Mouse (Mus musculus): ENCODE data around the gene Ror1.

DNA sequence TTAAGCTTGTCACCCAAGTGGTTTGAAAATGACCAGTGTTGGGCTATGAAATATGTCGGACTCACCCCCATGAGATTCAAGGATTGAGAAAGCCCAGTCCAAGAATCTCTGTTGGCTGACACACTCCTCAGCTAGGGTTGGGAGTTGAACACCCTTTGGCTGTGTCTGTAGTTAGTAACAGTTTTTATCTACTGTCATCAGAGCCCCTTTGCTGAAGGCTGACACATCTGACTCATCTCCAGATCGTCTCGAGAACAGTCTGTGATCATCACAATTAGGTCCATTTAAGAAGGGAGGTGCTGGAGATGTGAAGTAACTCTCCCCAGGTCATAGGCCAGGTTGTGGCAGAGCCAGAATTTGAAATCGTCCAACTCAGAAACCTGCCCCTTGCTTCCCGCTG, 203.0 kb downstream of the Ror1 start:
- TF ChIP-seq CTCF (IDR thresholded peaks at IDR 0.05; ENCODE audit: control insufficient read depth, insufficient read depth, insufficient replicate concordance, low read depth, low read length) (no peak), POLR2A (IDR thresholded peaks at IDR 0.05; ENCODE audit: control insufficient read depth, low read depth, low read length) (no peak)
